Mouse (Mus musculus): ENCODE measurements around the gene Pof1b. TPM values are rescaled to one million over a fixed set of nuclear protein-coding genes. Genes with fewer than 3 reads are reported as not detected.

The Pof1b gene
- polyA plus RNA-seq (2015; fragmentation: Nextera tagmentation; extraction: Ambion mirVana) = not detected in 2 replicates

DNA sequence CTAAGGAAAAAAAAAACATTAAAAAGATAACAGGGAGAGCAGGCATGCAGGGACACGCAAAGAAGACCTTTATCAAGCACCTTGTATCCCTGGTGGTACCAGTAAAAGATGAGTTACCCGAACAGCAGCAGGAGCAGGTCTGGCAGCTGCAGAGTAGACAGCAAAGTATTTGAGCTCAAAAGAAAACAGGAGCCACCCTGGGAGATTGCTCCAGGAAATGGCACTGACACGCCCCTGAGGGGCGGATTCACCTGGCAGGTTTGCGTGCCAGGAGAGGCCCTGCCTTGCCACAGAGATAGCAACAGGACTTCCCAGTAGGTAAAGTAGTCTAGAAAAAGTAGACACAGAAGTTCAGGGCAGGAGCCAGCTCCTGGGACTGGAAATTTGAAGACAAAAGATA lies at the start of gene Pof1b:
Gene Pof1b (minus strand): TSS at position 144 of the 400 bp plus-strand sequence.
- ATAC-seq (ENCODE audit: low read depth) = no peak

GRCm38 (mm10) chrX:112716587-112716986 lies 18.1 kb upstream of the Pof1b start:
- Histone ChIP-seq H3K27ac (ENCODE audit: low read length) (no peak overlapping the region), H3K36me3 (ENCODE audit: control insufficient read depth, insufficient read depth) (no peaks in the 10 kb centered on the region), H3K4me3 (ENCODE audit: low read depth, low read length) (no peak overlapping the region), H3K9me3 (replicated peaks; ENCODE audit: control insufficient read depth, low read length) (no peaks in the 10 kb centered on the region), H3K9ac (ENCODE audit: low read depth, low read length) (no peak overlapping the region), H3K4me2 (ENCODE audit: low read depth, low read length) (no peak overlapping the region), H3K27me3 (ENCODE audit: control insufficient read depth, insufficient read depth, low read depth, low read length) (no peaks in the 10 kb centered on the region), H3K4me1 (ENCODE audit: control insufficient read depth, low read depth, low read length) (no peaks in the 10 kb centered on the region)
- ATAC-seq (ENCODE audit: low read depth) = no peak

More for the DNA sequence above, at the start of gene Pof1b:
- H3K27me3 ChIP-seq (ENCODE audit: control insufficient read depth, insufficient read depth, low read depth, low read length) = no peaks in the 10 kb centered on the region
- H3K4me1 ChIP-seq (ENCODE audit: control insufficient read depth, low read depth, low read length) = no peaks in the 10 kb centered on the region
- no peak within 1 kb of the TSS for H3K4me3 ChIP-seq (ENCODE audit: low read depth, low read length)
- H3K9me3 ChIP-seq (replicated peaks; ENCODE audit: control insufficient read depth, low read length) = no peaks in the 10 kb centered on the region
- H3K9ac ChIP-seq (ENCODE audit: low read depth, low read length) = no peak within 1 kb of the TSS
- no peaks in the 10 kb centered on the region for H3K36me3 ChIP-seq (ENCODE audit: control insufficient read depth, insufficient read depth)
- WGBS (ENCODE audit: insufficient replicate concordance) = 49% methylated on average over 5 of the region's 5 CpGs
- H3K4me2 ChIP-seq (ENCODE audit: low read depth, low read length) = no peak within 1 kb of the TSS
- no peak within 1 kb of the TSS for H3K27ac ChIP-seq (ENCODE audit: low read length)

DNA sequence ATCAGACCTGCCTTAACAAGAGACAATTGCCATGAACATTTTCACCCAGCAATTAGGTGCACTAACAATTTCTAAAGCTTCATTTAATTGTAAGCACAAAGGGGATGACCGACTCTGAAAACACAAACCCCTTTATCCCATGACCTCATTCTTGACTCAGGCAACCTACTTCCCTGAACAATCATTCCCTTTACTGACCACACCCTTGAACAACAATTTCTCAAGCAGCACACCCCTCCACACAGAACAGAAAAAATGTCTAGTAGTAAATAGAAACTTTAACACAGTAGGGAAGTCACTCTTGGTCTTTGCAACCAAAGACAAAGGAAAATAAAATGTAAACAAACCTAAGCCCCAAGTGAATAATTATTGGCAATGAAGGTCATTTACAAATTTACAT lies 4.1 kb downstream of the Pof1b start:
- ATAC-seq (ENCODE audit: low read depth) = no peak
- Histone ChIP-seq H3K4me1 (ENCODE audit: control insufficient read depth, low read depth, low read length) (no peaks in the 10 kb centered on the region), H3K36me3 (ENCODE audit: control insufficient read depth, insufficient read depth) (no peaks in the 10 kb centered on the region), H3K9me3 (replicated peaks; ENCODE audit: control insufficient read depth, low read length) (no peaks in the 10 kb centered on the region), H3K27ac (ENCODE audit: low read length) (no peak overlapping the region), H3K4me2 (ENCODE audit: low read depth, low read length) (no peak overlapping the region), H3K27me3 (ENCODE audit: control insufficient read depth, insufficient read depth, low read depth, low read length) (no peaks in the 10 kb centered on the region), H3K4me3 (ENCODE audit: low read depth, low read length) (no peak overlapping the region), H3K9ac (ENCODE audit: low read depth, low read length) (no peak overlapping the region)
- 53% methylated on average over 1 of the region's 1 CpGs for WGBS (ENCODE audit: insufficient replicate concordance)

- Histone ChIP-seq H3K27ac (ENCODE audit: low read length) (no peak overlapping the region), H3K4me1 (ENCODE audit: control insufficient read depth, low read depth, low read length) (no peaks in the 10 kb centered on the region), H3K27me3 (ENCODE audit: control insufficient read depth, insufficient read depth, low read depth, low read length) (no peaks in the 10 kb centered on the region), H3K9ac (ENCODE audit: low read depth, low read length) (no peak overlapping the region), H3K36me3 (ENCODE audit: control insufficient read depth, insufficient read depth) (no peaks in the 10 kb centered on the region), H3K4me3 (ENCODE audit: low read depth, low read length) (no peak overlapping the region), H3K9me3 (replicated peaks; ENCODE audit: control insufficient read depth, low read length) (no peaks in the 10 kb centered on the region), H3K4me2 (ENCODE audit: low read depth, low read length) (no peak overlapping the region)
- ATAC-seq (ENCODE audit: low read depth) = peak; percentile 43; the same call in 1 of the 2 replicates
- 30% methylated on average over 5 of the region's 5 CpGs for WGBS (ENCODE audit: insufficient replicate concordance)
Measured at GRCm38 (mm10) chrX:112680605-112681004, 17.8 kb downstream of the Pof1b start.

- Histone ChIP-seq H3K27ac (ENCODE audit: low read length) (no peak overlapping the region), H3K4me2 (ENCODE audit: low read depth, low read length) (no peak overlapping the region), H3K4me3 (ENCODE audit: low read depth, low read length) (no peak overlapping the region), H3K36me3 (ENCODE audit: control insufficient read depth, insufficient read depth) (no peaks in the 10 kb centered on the region), H3K9me3 (replicated peaks; ENCODE audit: control insufficient read depth, low read length) (no peaks in the 10 kb centered on the region), H3K4me1 (ENCODE audit: control insufficient read depth, low read depth, low read length) (no peaks in the 10 kb centered on the region), H3K9ac (ENCODE audit: low read depth, low read length) (no peak overlapping the region), H3K27me3 (ENCODE audit: control insufficient read depth, insufficient read depth, low read depth, low read length) (no peaks in the 10 kb centered on the region)
- 27% methylated on average over 1 of the region's 1 CpGs for WGBS (ENCODE audit: insufficient replicate concordance)
- ATAC-seq (ENCODE audit: low read depth) = no peak
Measured at GRCm38 (mm10) chrX:112675525-112675924, 22.9 kb downstream of the Pof1b start.

GRCm38 (mm10) chrX:112601306-112602120 lies 96.9 kb downstream of the Pof1b start:
- Histone ChIP-seq H3K36me3 (ENCODE audit: control insufficient read depth, insufficient read depth) (no peaks in the 10 kb centered on the region), H3K27me3 (ENCODE audit: control insufficient read depth, insufficient read depth, low read depth, low read length) (peaks cover 19% of the 10 kb centered on the region), H3K27ac (ENCODE audit: low read length) (no peak overlapping the region), H3K4me1 (ENCODE audit: control insufficient read depth, low read depth, low read length) (no peaks in the 10 kb centered on the region), H3K4me2 (ENCODE audit: low read depth, low read length) (peak overlapping the region; percentile 57), H3K4me3 (ENCODE audit: low read depth, low read length) (peak overlapping the region; percentile 52), H3K9me3 (replicated peaks; ENCODE audit: control insufficient read depth, low read length) (no peaks in the 10 kb centered on the region), H3K9ac (ENCODE audit: low read depth, low read length) (no peak overlapping the region)
- WGBS (ENCODE audit: insufficient replicate concordance) = 20% methylated on average over 43 of the region's 81 CpGs
- ATAC-seq (ENCODE audit: low read depth) = no peak

GRCm38 (mm10) chrX:112600511-112601305 lies 97.7 kb downstream of the Pof1b start, which contains the start of gene Zfp711:
Gene Zfp711, plus strand, starts transcription at chrX:112600526.
- no peak within 1 kb of the TSS for H3K27ac ChIP-seq (ENCODE audit: low read length)

More at GRCm38 (mm10) chrX:112600511-112601305, 97.7 kb downstream of the Pof1b start, which contains the start of gene Zfp711:
- H3K4me3 ChIP-seq (ENCODE audit: low read depth, low read length) = peak within 1 kb of the TSS; percentile 52
- ATAC-seq (ENCODE audit: low read depth) = peak; percentile 64; the same call in 1 of the 2 replicates
- no peaks in the 10 kb centered on the region for H3K4me1 ChIP-seq (ENCODE audit: control insufficient read depth, low read depth, low read length)
- H3K9ac ChIP-seq (ENCODE audit: low read depth, low read length) = no peak within 1 kb of the TSS
- H3K4me2 ChIP-seq (ENCODE audit: low read depth, low read length) = peak within 1 kb of the TSS; percentile 57
- H3K9me3 ChIP-seq (replicated peaks; ENCODE audit: control insufficient read depth, low read length) = no peaks in the 10 kb centered on the region
- peaks cover 19% of the 10 kb centered on the region for H3K27me3 ChIP-seq (ENCODE audit: control insufficient read depth, insufficient read depth, low read depth, low read length)
- WGBS (ENCODE audit: insufficient replicate concordance) = 17% methylated on average over 69 of the region's 79 CpGs
- H3K36me3 ChIP-seq (ENCODE audit: control insufficient read depth, insufficient read depth) = no peaks in the 10 kb centered on the region

Data from liver, embryonic 16.5 days (tissue).